Comparison of ENCODE assay signal across 9 mouse cellular contexts in genomic region chr12:70109921-70110320, GRCm38 (mm10). TPM values are rescaled to one million over a fixed set of nuclear protein-coding genes. Genes with fewer than 3 reads are reported as not detected.
A peak's percentile ranks its signal among the peaks of the same experiment; 100 is the strongest.
DNase-seq lines count a peak whose midpoint lies in the region; ATAC-seq lines count a peak whose summit lies in the region.
"Had no signal": no experiment of that assay in that cellular context is flagged by ENCODE, and none has a peak within 500 bp of the region (broad histone marks: within the 10 kb centered on the region; RNA-seq: fewer than 3 reads in every experiment).

No protein-coding gene starts in this region.

- no peak for DNase-seq in kidney, adult 8-10 months
- DNase-seq in cerebellum, adult 9-10 months, result peak; percentile 36
- no peak for DNase-seq in hindbrain, embryonic 10.5 days (ENCODE audit: low spot score)
- no peak for DNase-seq in gastrocnemius, postnatal 14 days
- DNase-seq in adipocyte (ENCODE audit: low spot score), result no peak

- H3K27ac ChIP-seq in kidney, embryonic 14.5 days (ENCODE audit: low read depth, low read length), result no peak overlapping the region
- no peak overlapping the region for H3K27ac ChIP-seq in hindbrain, embryonic 10.5 days
- H3K27ac ChIP-seq in lung, embryonic 15.5 days, result no peak overlapping the region

- H3K9ac ChIP-seq in kidney, embryonic 14.5 days (ENCODE audit: low read depth, low read length), result no peak overlapping the region
- H3K9ac ChIP-seq in lung, embryonic 15.5 days, result no peak overlapping the region; the same call in 1 of the 2 replicates

- H3K9me3 ChIP-seq in kidney, embryonic 14.5 days (ENCODE audit: control insufficient read depth, low read length), result no peaks in the 10 kb centered on the region
- H3K9me3 ChIP-seq in hindbrain, embryonic 10.5 days, result no peaks in the 10 kb centered on the region
- no peaks in the 10 kb centered on the region for H3K9me3 ChIP-seq in lung, embryonic 15.5 days

- intact Hi-C loops in gastrocnemius, postnatal 14 days (cut with DNase I; ENCODE audit: low total_unique reads), result no loop called here

- 53% methylated on average over 6 of the region's 6 CpGs for WGBS in kidney, embryonic 14.5 days
- 75% methylated on average over 6 of the region's 6 CpGs for WGBS in hindbrain, embryonic 10.5 days
- 36% methylated on average over 6 of the region's 6 CpGs for WGBS in lung, embryonic 15.5 days

- H3K36me3 ChIP-seq in kidney, embryonic 14.5 days (ENCODE audit: control insufficient read depth, insufficient read depth, low read length), result no peaks in the 10 kb centered on the region
- H3K36me3 ChIP-seq in hindbrain, embryonic 10.5 days, result no peaks in the 10 kb centered on the region
- H3K36me3 ChIP-seq in lung, embryonic 15.5 days, result no peaks in the 10 kb centered on the region

- H3K4me2 ChIP-seq in kidney, embryonic 14.5 days (replicated peaks; ENCODE audit: low read depth, low read length), result peak overlapping the region; percentile 99
- peak overlapping the region; percentile 95 for H3K4me2 ChIP-seq in lung, embryonic 15.5 days

- H3K4me3 ChIP-seq in kidney, embryonic 14.5 days (ENCODE audit: low read length), result peak overlapping the region; percentile 78; the same call in 1 of the 2 replicates
- H3K4me3 ChIP-seq in hindbrain, embryonic 10.5 days, result peak overlapping the region; percentile 95
- peak overlapping the region; percentile 72 for H3K4me3 ChIP-seq in lung, embryonic 15.5 days

- H3K4me1 ChIP-seq in kidney, embryonic 14.5 days (ENCODE audit: control insufficient read depth, insufficient read depth, low read length), result peaks cover 28% of the 10 kb centered on the region
- H3K4me1 ChIP-seq in hindbrain, embryonic 10.5 days (replicated peaks), result peaks cover 80% of the 10 kb centered on the region
- H3K4me1 ChIP-seq in lung, embryonic 15.5 days, result peaks cover 34% of the 10 kb centered on the region

- ATAC-seq in kidney, embryonic 14.5 days (ENCODE audit: low FRiP score, low TSS enrichment), result no peak
- no peak for ATAC-seq in lung, embryonic 15.5 days (ENCODE audit: borderline replicate concordance, extremely low read depth, low FRiP score, low TSS enrichment)
- ATAC-seq in neutrophil, adult 5-6 weeks (ENCODE audit: extremely low read depth, insufficient number of reproducible peaks, low FRiP score, poor library complexity, severe bottlenecking), result 0 out of 2 replicates have a peak, but pooled peaks have one; percentile 18

- no peaks in the 10 kb centered on the region for H3K27me3 ChIP-seq in kidney, embryonic 14.5 days (ENCODE audit: control insufficient read depth, insufficient read depth, low read length)
- H3K27me3 ChIP-seq in hindbrain, embryonic 10.5 days (ENCODE audit: insufficient read depth, poor library complexity, severe bottlenecking), result peaks cover 51% of the 10 kb centered on the region
- H3K27me3 ChIP-seq in lung, embryonic 15.5 days, result no peaks in the 10 kb centered on the region

RNA-seq across cellular contexts. Expression of gene Nin, which starts 3.6 kb away (rescaled TPM):
- polyA plus RNA-seq in kidney, embryonic 14.5 days (2014; fragmentation: Nextera tagmentation; extraction: Ambion mirVana), result 10.8 and 20.3 TPM in 2 replicates
- 10.3 and 13.7 TPM in 2 replicates for polyA plus RNA-seq in hindbrain, embryonic 10.5 days (2016; fragmentation: Nextera tagmentation; extraction: Ambion mirVana)
- polyA plus RNA-seq in lung, embryonic 15.5 days (2015; fragmentation: Nextera tagmentation; extraction: Ambion mirVana), result 13.1 and 14.6 TPM in 2 replicates
- total RNA-seq in neutrophil, adult 5-6 weeks (2017), result 92.8 and 95.4 TPM in 2 replicates
- total RNA-seq in gastrocnemius, postnatal 14 days (2021), result 10 to 100 TPM; 21.0 to 32.1 TPM

RNA-seq across cellular contexts. Expression of gene Abhd12b, which starts 44.0 kb away (rescaled TPM):
- not detected in 2 replicates for polyA plus RNA-seq in kidney, embryonic 14.5 days (2014; fragmentation: Nextera tagmentation; extraction: Ambion mirVana)
- not detected in 2 replicates for polyA plus RNA-seq in hindbrain, embryonic 10.5 days (2016; fragmentation: Nextera tagmentation; extraction: Ambion mirVana)
- polyA plus RNA-seq in lung, embryonic 15.5 days (2015; fragmentation: Nextera tagmentation; extraction: Ambion mirVana), result 0.11 TPM in 1 of 2 replicates, not detected in the other
- total RNA-seq in neutrophil, adult 5-6 weeks (2017), result 0.70 TPM in 1 of 2 replicates, not detected in the other
- not detected for total RNA-seq in gastrocnemius, postnatal 14 days (2021)
- total RNA-seq: left cerebral cortex, adult 18-20 months had no signal
